In the genomic region with DNA sequence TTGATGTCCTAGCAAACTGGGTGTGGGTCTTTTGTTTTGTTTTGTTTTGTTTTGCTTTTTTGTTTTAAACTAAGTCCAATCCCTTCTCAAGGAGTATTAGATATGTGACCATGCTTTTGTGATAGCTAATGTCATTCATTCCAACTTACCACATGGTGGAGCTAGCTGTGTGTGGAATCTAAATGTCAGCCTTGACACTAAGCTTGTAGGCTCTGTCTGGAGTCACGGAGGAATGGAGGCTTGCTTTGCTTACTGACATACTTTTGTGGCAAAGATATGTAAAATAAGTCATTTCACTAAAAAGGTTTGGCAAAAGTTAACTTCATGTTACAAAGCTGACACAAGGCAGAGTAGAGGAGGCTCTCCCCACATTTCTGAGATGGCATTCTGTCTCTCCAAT, we compare ENCODE assay signal across 11 mouse cellular contexts. TPM values are rescaled to one million over a fixed set of nuclear protein-coding genes. Genes with fewer than 3 reads are reported as not detected.
DNase-seq lines count a peak whose midpoint lies in the region; ATAC-seq and TF ChIP-seq lines count a peak whose summit lies in the region.
"Had no signal": no experiment of that assay in that cellular context is flagged by ENCODE, and none has a peak within 500 bp of the region (broad histone marks: within the 10 kb centered on the region; RNA-seq: fewer than 3 reads in every experiment).

No protein-coding gene starts in this region.

- intact Hi-C loops in gastrocnemius, adult 2 months (cut with DNase I) = no loop called here

- no peaks in the 10 kb centered on the region for H3K9me3 ChIP-seq in liver, embryonic 14.5 days (ENCODE audit: control insufficient read depth, low read length)
- H3K9me3 ChIP-seq in liver, embryonic 11.5 days (ENCODE audit: control insufficient read depth, low read length) = no peaks in the 10 kb centered on the region
- no peaks in the 10 kb centered on the region for H3K9me3 ChIP-seq in midbrain, embryonic 16.5 days (replicated peaks; ENCODE audit: control insufficient read depth, low read length, poor library complexity, severe bottlenecking)
- H3K9me3 ChIP-seq: embryonic facial prominence, embryonic 13.5 days had no signal

- no peak for ATAC-seq in liver, embryonic 14.5 days (ENCODE audit: insufficient read depth)
- no peak for ATAC-seq in liver, embryonic 11.5 days (replicated peaks; ENCODE audit: low FRiP score)
- ATAC-seq in midbrain, embryonic 16.5 days = peak; percentile 80

- no peaks in the 10 kb centered on the region for H3K36me3 ChIP-seq in liver, embryonic 14.5 days (replicated peaks; ENCODE audit: control insufficient read depth, insufficient read depth, low read depth)
- H3K36me3 ChIP-seq in liver, embryonic 11.5 days (ENCODE audit: control insufficient read depth, insufficient read depth, low read length) = no peaks in the 10 kb centered on the region
- H3K36me3 ChIP-seq in midbrain, embryonic 16.5 days (ENCODE audit: control insufficient read depth, insufficient read depth, low read length) = no peaks in the 10 kb centered on the region
- H3K36me3 ChIP-seq: embryonic facial prominence, embryonic 13.5 days had no signal

- no peak overlapping the region for H3K27ac ChIP-seq in gastrocnemius, adult 2 months
- no peak overlapping the region for H3K27ac ChIP-seq in liver, embryonic 14.5 days
- no peak overlapping the region for H3K27ac ChIP-seq in liver, embryonic 11.5 days (ENCODE audit: low read depth, low read length)
- no peak overlapping the region for H3K27ac ChIP-seq in midbrain, embryonic 16.5 days (ENCODE audit: low read length)
- H3K27ac ChIP-seq: embryonic facial prominence, embryonic 13.5 days had no signal

- H3K4me1 ChIP-seq in liver, embryonic 14.5 days (replicated peaks; ENCODE audit: control insufficient read depth in 2 of 2, insufficient read depth in 2 of 2, low read length in 1 of 2) = no peaks in the 10 kb centered on the region
- no peaks in the 10 kb centered on the region for H3K4me1 ChIP-seq in liver, embryonic 11.5 days (replicated peaks; ENCODE audit: control insufficient read depth, insufficient read depth, low read length)
- peaks cover 4% of the 10 kb centered on the region; the same call in 1 of the 2 replicates for H3K4me1 ChIP-seq in midbrain, embryonic 16.5 days (ENCODE audit: control insufficient read depth, insufficient read depth, low read length)

- no peak for DNase-seq in gastrocnemius, adult 2 months
- DNase-seq in gastrocnemius, postnatal 4 days (ENCODE audit: low spot score in 2 of 2) = no peak
- DNase-seq in liver, embryonic 14.5 days (ENCODE audit: low read depth in 3 of 3, low spot score in 3 of 3) = no peak
- DNase-seq in liver, embryonic 11.5 days (ENCODE audit: low spot score) = no peak
- peak; percentile 60 for DNase-seq in adipocyte (ENCODE audit: low spot score)
- no peak for DNase-seq in B cell, adult 2 months
- no peak for DNase-seq in urinary bladder, postnatal 36 days (ENCODE audit: low spot score in 2 of 2)
- DNase-seq: lung, adult 2 months; right cerebral cortex, postnatal 4 days had no signal

- peak; percentile 53 for TF ChIP-seq CTCF in gastrocnemius, adult 2 months (IDR thresholded peaks at IDR 0.05)
- TF ChIP-seq CTCF in liver, embryonic 14.5 days (IDR thresholded peaks at IDR 0.05; ENCODE audit: low read depth) = peak; percentile 33; the same call in 1 of the 2 replicates

- H3K27me3 ChIP-seq in liver, embryonic 14.5 days (ENCODE audit: control insufficient read depth, insufficient read depth, low read length) = no peaks in the 10 kb centered on the region
- H3K27me3 ChIP-seq in liver, embryonic 11.5 days (replicated peaks; ENCODE audit: control insufficient read depth, insufficient read depth, low read length) = no peaks in the 10 kb centered on the region
- H3K27me3 ChIP-seq in midbrain, embryonic 16.5 days (ENCODE audit: control insufficient read depth, insufficient read depth, low read depth, low read length) = no peaks in the 10 kb centered on the region
- H3K27me3 ChIP-seq: embryonic facial prominence, embryonic 13.5 days had no signal

- no peak overlapping the region for H3K4me2 ChIP-seq in liver, embryonic 14.5 days (ENCODE audit: low read depth)
- H3K4me2 ChIP-seq in liver, embryonic 11.5 days = no peak overlapping the region
- H3K4me2 ChIP-seq in midbrain, embryonic 16.5 days (ENCODE audit: low read length) = no peak overlapping the region
- H3K4me2 ChIP-seq: embryonic facial prominence, embryonic 13.5 days had no signal

- no peak for TF ChIP-seq EP300 in liver, embryonic 14.5 days (IDR thresholded peaks at IDR 0.05; ENCODE audit: low read depth)

- 16% methylated on average over 1 of the region's 1 CpGs for WGBS in liver, embryonic 14.5 days (ENCODE audit: insufficient replicate concordance)
- WGBS in liver, embryonic 11.5 days = 20% methylated on average over 1 of the region's 1 CpGs
- 3% methylated on average over 1 of the region's 1 CpGs for WGBS in midbrain, embryonic 16.5 days

- no peak overlapping the region for H3K4me3 ChIP-seq in gastrocnemius, adult 2 months
- H3K4me3 ChIP-seq in liver, embryonic 14.5 days (ENCODE audit: insufficient read depth in 1 of 2, low read depth in 2 of 2, low read length in 2 of 2) = no peak overlapping the region
- H3K4me3 ChIP-seq in liver, embryonic 11.5 days (ENCODE audit: low read depth, low read length) = no peak overlapping the region
- no peak overlapping the region for H3K4me3 ChIP-seq in midbrain, embryonic 16.5 days (ENCODE audit: low read depth, low read length)
- H3K4me3 ChIP-seq: embryonic facial prominence, embryonic 13.5 days had no signal

- H3K9ac ChIP-seq in liver, embryonic 14.5 days (replicated peaks) = no peak overlapping the region
- H3K9ac ChIP-seq in liver, embryonic 11.5 days (ENCODE audit: low read depth, low read length) = no peak overlapping the region
- no peak overlapping the region for H3K9ac ChIP-seq in midbrain, embryonic 16.5 days (ENCODE audit: low read depth, low read length)
- H3K9ac ChIP-seq: embryonic facial prominence, embryonic 13.5 days had no signal

RNA-seq across cellular contexts. Expression of a gene that starts 16.8 kb away (rescaled TPM):
- 1 to 10 TPM; 3.8 to 5.1 TPM for total RNA-seq in gastrocnemius, adult 2 months (2021)
- total RNA-seq in gastrocnemius, postnatal 4 days (2021) = 1 to 10 TPM; 8.0 to 9.8 TPM
- 5.8 and 9.2 TPM in 2 replicates for polyA plus RNA-seq in liver, embryonic 14.5 days (2012; rRNA removed)
- 9.9 and 11.4 TPM in 2 replicates for polyA plus RNA-seq in liver, embryonic 14.5 days (2014; fragmentation: Nextera tagmentation; extraction: Ambion mirVana)
- 27.1 and 27.5 TPM in 2 replicates for polyA plus RNA-seq in liver, embryonic 11.5 days (2014; fragmentation: Nextera tagmentation; extraction: Ambion mirVana)
- polyA plus RNA-seq in midbrain, embryonic 16.5 days (2015; fragmentation: Nextera tagmentation; extraction: Ambion mirVana) = 30.9 and 31.2 TPM in 2 replicates

RNA-seq across cellular contexts. Expression of a gene that starts 17.6 kb away (rescaled TPM):
- total RNA-seq in gastrocnemius, adult 2 months (2021) = 1 to 10 TPM; 8.1 to 9.8 TPM
- 10 to 100 TPM in 1 of 2 experiments, 1 to 10 TPM in 1; 9.3 to 11.2 TPM for total RNA-seq in gastrocnemius, postnatal 4 days (2021)
- 2.7 and 4.5 TPM in 2 replicates for polyA plus RNA-seq in liver, embryonic 14.5 days (2012; rRNA removed)
- 7.9 and 8.4 TPM in 2 replicates for polyA plus RNA-seq in liver, embryonic 14.5 days (2014; fragmentation: Nextera tagmentation; extraction: Ambion mirVana)
- 17.5 and 17.8 TPM in 2 replicates for polyA plus RNA-seq in liver, embryonic 11.5 days (2014; fragmentation: Nextera tagmentation; extraction: Ambion mirVana)
- polyA plus RNA-seq in midbrain, embryonic 16.5 days (2015; fragmentation: Nextera tagmentation; extraction: Ambion mirVana) = 18.3 and 19.4 TPM in 2 replicates

RNA-seq across cellular contexts. Expression of a gene that starts 46.3 kb away (rescaled TPM):
- 1 to 10 TPM; 2.1 to 2.6 TPM for total RNA-seq in gastrocnemius, adult 2 months (2021)
- 1 to 10 TPM; 3.5 to 3.8 TPM for total RNA-seq in gastrocnemius, postnatal 4 days (2021)
- polyA plus RNA-seq in liver, embryonic 14.5 days (2012; rRNA removed) = 2.9 and 4.3 TPM in 2 replicates
- 8.2 and 9.3 TPM in 2 replicates for polyA plus RNA-seq in liver, embryonic 14.5 days (2014; fragmentation: Nextera tagmentation; extraction: Ambion mirVana)
- 15.5 and 18.0 TPM in 2 replicates for polyA plus RNA-seq in liver, embryonic 11.5 days (2014; fragmentation: Nextera tagmentation; extraction: Ambion mirVana)
- polyA plus RNA-seq in midbrain, embryonic 16.5 days (2015; fragmentation: Nextera tagmentation; extraction: Ambion mirVana) = 19.3 and 20.3 TPM in 2 replicates
